Mouse (Mus musculus) CD8-positive naive resting alpha-beta T cell, adult 2 months (primary cell): Measurements from ENCODE around the gene Trdmt1.
"Not testable (repeated sequence)": the region's sequence is repeated elsewhere in the genome, so short reads cannot be mapped to it uniquely, and the experiment has no call there.

Source experiments
- DNase-seq, 2 experiments: peaks; one replicate each; pipeline ENCODE4 v3.0.0; 2022; ENCODE audit warnings: low read depth in 2 of 2, low spot score in 2 of 2

Gene Trdmt1

GRCm38 (mm10) chr2:13544193-13544824, at the start of gene Trdmt1:
Gene Trdmt1, minus strand, starts transcription at chr2:13544668.
- DNase-seq = peak; percentile 65 to 70

DNA sequence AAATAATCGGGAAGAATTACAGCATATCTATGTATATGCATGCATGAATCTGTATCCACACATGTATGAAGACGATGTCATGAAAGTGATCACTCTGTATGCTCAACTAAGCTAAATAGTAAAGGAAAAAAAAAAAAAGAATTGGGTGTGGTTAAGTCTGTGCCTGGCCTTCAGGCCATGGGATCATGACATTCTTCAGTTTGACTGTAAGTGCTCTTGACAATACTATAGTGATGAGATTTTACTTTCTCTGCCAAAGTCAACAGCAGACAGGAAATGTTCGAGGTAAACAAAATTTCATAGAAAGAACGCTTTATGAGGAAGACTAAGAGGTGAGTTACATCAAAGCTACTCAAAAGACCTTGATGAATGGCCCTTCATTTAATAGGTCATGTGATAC, 48.9 kb upstream of the Trdmt1 start:
- DNase-seq = no peak

- DNase-seq = not testable (repeated sequence)
Observed at GRCm38 (mm10) chr2:13583746-13584145, 39.3 kb upstream of the Trdmt1 start.

DNA sequence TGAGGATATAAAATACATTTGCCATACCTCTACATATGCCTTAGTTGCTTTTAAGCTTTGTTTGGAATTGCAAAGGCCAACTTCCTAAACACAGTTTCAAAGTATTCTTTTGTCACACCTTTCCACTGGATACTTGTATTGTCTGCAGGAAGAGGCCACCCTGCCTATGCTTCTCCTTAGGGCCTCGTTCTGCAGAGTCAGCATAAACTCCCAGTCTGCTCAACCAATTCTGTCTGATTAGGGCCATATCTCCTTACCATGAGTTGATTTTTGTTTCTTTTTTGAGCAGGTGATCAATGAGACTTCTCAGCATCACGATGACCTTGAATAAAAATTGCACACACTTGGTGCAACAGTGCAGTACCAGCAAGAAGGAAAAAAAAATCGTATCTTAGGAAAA, 37.7 kb upstream of the Trdmt1 start:
- DNase-seq = no peak

DNA sequence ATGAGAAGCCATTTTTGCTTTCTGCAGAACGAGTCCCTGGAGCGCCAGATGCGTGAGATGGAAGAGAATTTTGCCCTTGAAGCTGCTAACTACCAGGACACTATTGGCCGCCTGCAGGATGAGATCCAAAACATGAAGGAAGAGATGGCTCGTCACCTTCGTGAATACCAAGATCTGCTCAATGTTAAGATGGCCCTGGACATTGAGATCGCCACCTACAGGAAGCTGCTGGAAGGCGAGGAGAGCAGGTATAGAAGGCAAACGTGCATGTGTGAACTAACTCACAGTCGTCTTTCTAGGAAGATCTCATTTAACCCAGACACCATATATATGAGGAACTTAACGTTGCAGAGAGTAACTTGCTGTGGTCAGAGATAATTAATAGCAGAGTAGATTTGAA, 35.5 kb upstream of the Trdmt1 start:
- peak in 1 of 2 experiments; percentile 37 for DNase-seq

- no peak for DNase-seq
Observed at GRCm38 (mm10) chr2:13579315-13579714, 34.8 kb upstream of the Trdmt1 start.

- DNase-seq = no peak
Observed at GRCm38 (mm10) chr2:13578473-13579152, 34.1 kb upstream of the Trdmt1 start.

GRCm38 (mm10) chr2:13577399-13577798, 32.9 kb upstream of the Trdmt1 start:
- DNase-seq = no peak

DNA sequence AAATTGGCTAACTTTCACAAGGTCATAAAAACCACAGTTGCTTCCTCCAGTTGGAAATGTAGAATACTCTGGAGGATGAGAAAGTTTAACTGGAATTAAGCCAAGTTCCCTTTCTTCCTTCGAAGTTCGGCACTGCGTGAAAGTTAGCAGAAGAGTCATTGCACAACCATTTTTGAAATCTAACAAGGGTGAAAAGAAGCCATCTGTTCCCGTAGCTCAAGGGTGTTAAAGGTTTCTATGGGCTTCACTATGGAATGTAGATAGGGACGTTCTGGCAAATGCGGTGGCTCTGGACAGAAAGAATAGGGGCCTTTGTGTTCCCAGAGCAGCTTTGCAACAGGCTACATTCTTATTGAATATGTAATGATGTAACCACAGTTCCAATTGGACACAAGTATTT, 31.5 kb upstream of the Trdmt1 start:
- no peak for DNase-seq

- DNase-seq = peak; percentile 72 to 87
Observed at GRCm38 (mm10) chr2:13575287-13575801, 30.9 kb upstream of the Trdmt1 start.

DNA sequence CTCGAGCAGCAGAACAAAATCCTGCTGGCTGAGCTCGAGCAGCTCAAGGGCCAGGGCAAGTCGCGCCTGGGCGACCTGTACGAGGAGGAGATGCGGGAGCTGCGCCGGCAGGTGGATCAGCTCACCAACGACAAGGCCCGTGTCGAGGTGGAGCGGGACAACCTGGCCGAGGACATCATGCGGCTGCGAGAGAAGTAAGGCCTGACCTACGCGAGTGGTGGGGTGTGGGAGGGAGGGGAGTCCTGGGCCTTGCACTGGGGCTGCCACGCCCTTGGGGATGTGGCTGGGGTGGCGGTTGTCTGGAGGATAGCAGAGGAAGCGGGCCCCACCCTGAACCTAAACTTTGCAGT, 30.3 kb upstream of the Trdmt1 start:
- DNase-seq = peak; percentile 60 to 66

GRCm38 (mm10) chr2:13574066-13574800, 29.8 kb upstream of the Trdmt1 start:
- peak in 1 of 2 experiments; percentile 36 for DNase-seq

DNA sequence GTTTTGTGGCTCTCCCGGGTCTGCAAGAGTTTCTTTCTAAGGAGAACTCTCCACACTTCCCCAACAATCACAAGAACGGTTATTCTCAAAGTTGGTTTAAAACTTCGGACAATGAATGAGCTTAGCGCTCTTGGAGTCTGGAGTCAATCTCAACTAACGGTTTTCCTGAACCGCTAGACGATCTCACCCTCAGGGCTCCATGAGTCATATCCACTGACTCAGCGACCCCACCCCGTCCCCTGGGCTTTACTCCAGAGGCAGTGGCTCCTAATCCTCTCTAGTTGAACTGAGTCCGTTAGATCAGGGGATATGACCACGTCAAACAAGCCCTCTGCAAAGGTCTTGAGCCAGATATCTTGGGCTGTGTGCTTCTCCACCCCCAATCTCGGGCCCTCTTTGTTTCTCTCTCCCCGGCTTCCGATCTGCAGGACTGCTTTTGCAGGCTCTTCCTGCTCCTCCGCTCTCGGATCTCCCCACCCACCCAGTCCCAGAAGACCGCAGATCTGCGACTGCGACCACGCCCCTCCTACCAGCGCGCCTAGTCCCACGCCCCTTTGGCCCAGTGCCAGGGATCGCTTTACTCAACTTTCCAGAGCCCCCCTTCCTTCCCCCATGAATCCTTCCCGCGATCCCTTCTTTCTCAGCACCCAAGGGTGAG, 29.1 kb upstream of the Trdmt1 start, which contains the start of gene Vim:
Gene Vim (plus strand): TSS at position 520 of the 658 bp plus-strand sequence.
- peak; percentile 66 to 71 for DNase-seq

DNA sequence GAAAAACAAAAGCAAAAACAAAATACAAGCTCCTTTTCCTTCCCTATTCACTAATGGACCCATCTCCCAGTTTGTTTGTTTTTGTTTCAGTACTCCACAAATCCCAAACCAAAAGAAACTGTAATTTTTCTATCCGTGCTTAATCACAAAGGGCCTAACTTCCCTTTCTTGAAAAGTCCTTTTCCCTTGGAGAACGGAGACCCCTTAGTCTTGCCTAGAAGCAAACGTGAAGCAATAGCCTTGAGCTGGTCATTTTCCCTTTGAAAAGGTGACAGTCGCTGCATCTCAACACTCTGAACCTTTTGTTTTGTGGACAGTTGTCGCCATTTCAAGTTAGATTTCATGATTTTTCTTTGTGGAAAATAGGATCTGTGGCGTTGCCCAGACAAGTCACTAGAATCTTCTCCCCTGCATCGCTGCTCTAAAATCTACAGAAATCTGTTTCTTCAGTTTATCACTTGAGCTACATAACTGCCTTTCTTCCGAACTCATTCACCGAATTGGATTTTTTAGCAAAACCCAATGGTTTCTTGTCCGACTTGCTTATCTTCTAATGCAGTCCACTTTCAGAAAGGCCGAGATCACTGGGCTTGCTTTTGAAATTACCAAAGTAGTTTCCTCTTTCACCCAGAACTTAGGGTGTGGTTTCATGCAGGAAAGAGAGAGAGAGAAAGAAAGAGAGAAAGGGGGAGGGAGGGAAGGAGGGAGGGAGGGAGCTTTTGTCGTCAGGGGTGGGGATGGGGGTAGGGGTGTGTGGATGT, 28.4 kb upstream of the Trdmt1 start:
- DNase-seq = no peak

- no peak for DNase-seq
Observed at GRCm38 (mm10) chr2:13572101-13572553, 27.7 kb upstream of the Trdmt1 start.

DNA sequence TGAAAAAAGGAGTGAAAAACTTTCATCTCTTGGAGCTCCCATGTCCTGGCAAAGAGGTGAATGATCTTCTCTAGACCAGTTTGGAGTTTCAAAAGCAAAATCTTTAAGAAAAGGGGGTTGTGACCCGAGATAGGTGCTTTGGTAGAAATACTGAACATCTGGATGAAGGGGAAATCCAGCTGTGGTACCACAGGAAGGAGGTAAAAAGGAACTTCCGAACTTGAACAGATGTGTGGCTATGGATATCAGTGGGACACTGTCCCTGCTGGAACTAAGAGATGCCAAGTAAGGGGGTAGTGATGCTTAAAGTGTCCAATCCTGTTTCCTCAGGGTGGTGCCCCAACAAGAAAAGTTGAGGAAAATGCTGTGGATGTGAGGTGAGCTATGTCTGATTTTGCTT, 25.7 kb upstream of the Trdmt1 start:
- DNase-seq = no peak

DNA sequence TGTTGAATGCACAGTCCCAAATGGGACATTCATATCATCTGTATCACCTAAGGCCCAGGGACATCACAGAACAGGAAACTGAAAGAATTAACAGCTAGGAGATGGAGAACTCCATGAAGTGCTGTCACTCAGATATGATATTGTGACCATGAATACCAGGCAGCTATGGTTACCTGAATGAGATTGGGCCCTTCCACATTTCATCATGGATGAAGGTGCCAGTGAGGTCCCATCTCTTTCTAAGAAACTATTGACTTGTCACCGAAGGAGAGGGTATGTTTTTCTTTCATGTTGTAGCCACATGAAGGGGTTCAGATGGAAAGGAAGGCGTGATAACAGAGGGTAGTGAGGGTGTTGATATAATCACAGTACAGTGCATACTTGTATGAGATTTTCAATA, 15.9 kb upstream of the Trdmt1 start:
- no peak for DNase-seq

DNA sequence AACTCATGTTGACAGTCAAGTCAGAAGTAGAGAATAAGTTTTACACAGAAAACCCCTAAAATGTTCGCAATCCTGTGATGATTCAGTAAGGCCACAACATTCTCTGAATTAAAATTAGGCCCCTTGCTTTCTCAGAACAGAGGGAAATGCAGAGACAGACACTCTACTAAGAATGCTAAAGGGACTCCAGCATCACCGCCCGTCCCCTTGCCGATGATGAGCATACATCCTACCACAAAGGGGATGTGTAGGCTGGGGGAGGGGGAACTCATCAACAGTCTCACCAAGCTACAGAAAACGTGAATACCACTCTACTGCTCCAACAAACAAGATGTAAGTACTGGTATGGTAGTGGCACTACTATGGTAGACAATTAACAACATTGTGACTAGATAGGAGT, 15.3 kb upstream of the Trdmt1 start:
- no peak for DNase-seq

DNA sequence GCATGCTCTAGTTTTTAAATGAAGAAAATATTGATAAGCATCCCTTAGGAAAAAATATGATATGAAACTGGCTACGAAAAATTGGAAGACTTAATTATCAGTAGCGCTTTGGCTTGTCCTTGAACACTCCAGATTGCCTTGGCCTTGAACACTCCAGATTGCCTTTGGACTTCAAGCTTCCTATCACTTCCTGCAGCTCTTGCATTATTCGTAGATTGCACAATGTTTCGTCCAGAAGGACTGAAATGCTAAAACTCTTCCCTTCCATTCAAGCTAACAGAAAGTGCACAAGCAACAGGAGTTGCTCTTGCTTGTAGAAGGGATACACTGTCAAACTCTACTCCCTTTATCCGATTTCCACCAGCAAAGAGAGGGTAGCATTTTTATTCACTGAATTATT, 14.8 kb upstream of the Trdmt1 start:
- no peak for DNase-seq

DNA sequence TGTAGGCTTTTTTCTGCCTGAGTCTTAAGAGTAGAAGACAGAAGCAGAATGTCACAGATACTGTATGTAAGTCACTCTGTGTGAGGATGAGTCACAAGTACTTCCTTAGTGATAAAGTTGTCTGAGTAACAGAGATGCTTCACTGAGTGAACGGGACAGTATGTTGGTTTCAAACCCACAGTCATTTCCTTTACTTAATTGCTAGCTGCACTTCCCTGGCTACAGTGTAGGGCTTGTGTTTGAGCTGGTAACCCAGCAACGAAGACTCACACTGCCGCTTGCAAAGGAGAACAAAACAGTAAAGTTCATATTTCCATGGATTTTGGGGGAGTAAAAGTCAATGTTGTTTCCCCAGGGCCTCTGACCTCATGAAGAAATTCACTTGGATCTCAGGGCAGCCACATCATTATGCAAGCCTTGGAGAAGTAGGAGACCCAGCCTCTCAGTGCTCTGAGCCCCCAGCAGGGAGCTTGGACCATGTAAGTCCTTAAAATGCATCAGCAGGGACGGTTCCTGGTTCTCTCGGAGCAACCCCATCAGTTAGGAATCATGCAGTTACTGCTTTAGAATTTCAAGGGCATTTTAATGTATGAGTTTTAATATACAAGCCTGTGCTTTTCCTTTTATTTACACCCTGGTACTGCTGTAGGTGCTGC, 14.3 kb upstream of the Trdmt1 start:
- peak; percentile 55 to 56 for DNase-seq
